Mouse (Mus musculus): Measurements from ENCODE around the gene Cacna1b. TPM values are rescaled to one million over a fixed set of nuclear protein-coding genes. Genes with fewer than 3 reads are reported as not detected.

The Cacna1b gene
- 2.7 and 2.9 TPM in 2 replicates for polyA plus RNA-seq (2014; fragmentation: Nextera tagmentation; extraction: Ambion mirVana)

DNA sequence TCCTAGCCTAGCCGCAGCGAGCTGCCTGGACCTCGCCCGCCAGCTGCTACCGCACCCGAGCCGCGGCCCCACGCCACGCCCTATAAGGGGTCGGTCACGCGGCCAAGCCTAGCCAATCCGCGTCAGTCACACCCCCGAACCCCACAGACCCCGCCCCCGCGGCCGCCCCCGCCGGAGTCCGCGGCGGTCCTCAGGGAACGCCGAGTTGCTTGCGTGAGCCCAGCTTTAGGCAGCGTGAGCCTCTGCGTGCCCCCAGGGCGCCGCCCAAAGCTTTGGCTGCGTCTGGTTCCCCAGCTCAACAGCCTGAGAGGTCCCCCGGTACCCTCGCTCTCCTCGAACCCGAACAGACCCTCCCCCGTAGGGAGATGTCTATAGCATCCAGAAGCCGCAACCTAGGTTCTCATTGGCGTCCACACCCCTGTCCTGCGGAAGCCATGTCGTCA is at the start of gene Cacna1b:
Cacna1b (minus strand) TSS at position 38 of the 443 bp plus-strand sequence.
- H3K36me3 ChIP-seq (ENCODE audit: control insufficient read depth, insufficient read depth, low read length) = no peaks in the 10 kb centered on the region
- peak; percentile 91 for DNase-seq (ENCODE audit: low spot score)
- H3K9me3 ChIP-seq (ENCODE audit: control insufficient read depth, low read length) = no peaks in the 10 kb centered on the region
- no peak within 1 kb of the TSS for H3K27ac ChIP-seq (ENCODE audit: low read depth, low read length)
- peak; percentile 95 for ATAC-seq (ENCODE audit: insufficient read depth, low FRiP score, low TSS enrichment)
- H3K4me2 ChIP-seq (ENCODE audit: low read depth) = peak within 1 kb of the TSS; percentile 93
- no peaks in the 10 kb centered on the region; the same call in 1 of the 2 replicates for H3K4me1 ChIP-seq (ENCODE audit: control insufficient read depth, insufficient read depth, low read length)
- peak within 1 kb of the TSS; percentile 55 for H3K9ac ChIP-seq (ENCODE audit: low read length)
- WGBS = under 1% methylated on average over 28 of the region's 42 CpGs
- H3K4me3 ChIP-seq (ENCODE audit: low read depth, low read length) = peak within 1 kb of the TSS; percentile 66
- H3K27me3 ChIP-seq (ENCODE audit: control insufficient read depth, insufficient read depth, low read length) = peaks cover 16% of the 10 kb centered on the region

DNA sequence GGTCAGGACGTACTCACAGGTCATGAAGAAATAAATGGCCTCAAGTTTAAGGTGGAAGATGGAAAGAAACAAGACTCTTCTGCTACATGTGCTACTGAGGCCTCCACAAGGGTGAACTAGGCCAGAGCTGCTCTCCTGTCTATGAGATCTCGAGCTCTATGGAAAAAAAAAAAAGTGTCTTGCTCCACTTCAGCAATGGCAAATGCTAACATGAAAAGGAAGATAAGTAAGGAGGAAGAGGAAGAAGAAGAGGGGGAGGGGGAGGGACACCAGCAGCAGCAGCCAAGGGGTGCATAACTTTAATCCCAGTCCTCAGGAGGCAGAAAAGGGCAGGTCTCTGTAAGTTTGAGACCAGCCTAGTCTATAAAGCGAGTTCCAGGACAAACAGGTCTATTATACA is 46.8 kb upstream of the Cacna1b start:
- 89% methylated on average over 3 of the region's 3 CpGs for WGBS
- Histone ChIP-seq H3K27me3 (ENCODE audit: control insufficient read depth, insufficient read depth, low read length) (no peaks in the 10 kb centered on the region), H3K4me3 (ENCODE audit: low read depth, low read length) (no peak overlapping the region), H3K9ac (ENCODE audit: low read length) (no peak overlapping the region), H3K27ac (ENCODE audit: low read depth, low read length) (no peak overlapping the region), H3K4me1 (ENCODE audit: control insufficient read depth, insufficient read depth, low read length) (no peaks in the 10 kb centered on the region), H3K36me3 (ENCODE audit: control insufficient read depth, insufficient read depth, low read length) (peaks cover 26% of the 10 kb centered on the region), H3K9me3 (ENCODE audit: control insufficient read depth, low read length) (no peaks in the 10 kb centered on the region), H3K4me2 (ENCODE audit: low read depth) (no peak overlapping the region)
- DNase-seq (ENCODE audit: low spot score) (no peak), ATAC-seq (ENCODE audit: insufficient read depth, low FRiP score, low TSS enrichment) (no peak)

DNA sequence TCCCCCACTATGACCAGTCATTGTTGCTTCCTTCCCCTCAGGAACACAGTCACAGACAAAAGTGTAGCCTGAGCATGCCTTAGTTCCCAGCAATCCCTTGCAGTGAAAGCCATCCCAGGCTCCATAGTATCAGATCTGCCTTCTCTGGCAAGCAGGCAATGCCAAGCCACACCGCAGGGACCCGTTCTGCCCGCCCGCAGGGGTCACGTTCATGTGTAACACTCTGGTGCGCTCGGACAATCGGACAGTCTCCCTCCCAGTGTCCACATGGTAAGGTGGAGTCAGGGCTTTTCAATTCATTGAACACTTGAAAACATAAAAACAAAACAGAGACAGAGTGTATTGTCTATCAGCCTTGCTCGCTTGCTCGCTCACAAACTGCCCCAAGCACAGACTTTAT is 44.7 kb upstream of the Cacna1b start:
- no peak for DNase-seq (ENCODE audit: low spot score)
- peaks cover 25% of the 10 kb centered on the region for H3K36me3 ChIP-seq (ENCODE audit: control insufficient read depth, insufficient read depth, low read length)
- no peak for ATAC-seq (ENCODE audit: insufficient read depth, low FRiP score, low TSS enrichment)
- H3K4me2 ChIP-seq (ENCODE audit: low read depth) = no peak overlapping the region
- no peaks in the 10 kb centered on the region for H3K4me1 ChIP-seq (ENCODE audit: control insufficient read depth, insufficient read depth, low read length)
- no peaks in the 10 kb centered on the region for H3K27me3 ChIP-seq (ENCODE audit: control insufficient read depth, insufficient read depth, low read length)
- H3K9ac ChIP-seq (ENCODE audit: low read length) = no peak overlapping the region
- 93% methylated on average over 10 of the region's 10 CpGs for WGBS
- H3K9me3 ChIP-seq (ENCODE audit: control insufficient read depth, low read length) = no peaks in the 10 kb centered on the region
- H3K27ac ChIP-seq (ENCODE audit: low read depth, low read length) = no peak overlapping the region
- no peak overlapping the region for H3K4me3 ChIP-seq (ENCODE audit: low read depth, low read length)

DNA sequence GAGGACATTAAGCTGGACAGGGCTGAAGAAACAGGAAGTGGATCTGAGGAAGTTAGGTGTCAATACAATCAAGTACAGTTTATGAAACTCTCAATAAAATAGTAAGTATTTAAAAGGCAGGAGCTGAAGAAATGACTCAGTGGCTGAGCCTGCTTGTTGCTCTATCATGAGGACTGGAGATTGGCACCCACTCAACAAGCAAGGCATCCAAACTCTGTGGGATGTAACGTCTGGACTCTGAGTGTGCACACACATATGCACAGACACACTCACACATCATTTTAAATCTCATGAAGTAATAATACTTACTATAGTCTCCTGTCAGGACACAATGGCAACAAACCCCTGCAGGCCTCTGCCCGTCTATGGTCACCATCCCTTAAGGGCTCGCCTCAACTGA is 44.1 kb upstream of the Cacna1b start:
- Histone ChIP-seq H3K27me3 (ENCODE audit: control insufficient read depth, insufficient read depth, low read length) (no peaks in the 10 kb centered on the region), H3K4me2 (ENCODE audit: low read depth) (no peak overlapping the region), H3K9me3 (ENCODE audit: control insufficient read depth, low read length) (no peaks in the 10 kb centered on the region), H3K9ac (ENCODE audit: low read length) (no peak overlapping the region), H3K4me3 (ENCODE audit: low read depth, low read length) (no peak overlapping the region), H3K27ac (ENCODE audit: low read depth, low read length) (no peak overlapping the region), H3K36me3 (ENCODE audit: control insufficient read depth, insufficient read depth, low read length) (peaks cover 28% of the 10 kb centered on the region), H3K4me1 (ENCODE audit: control insufficient read depth, insufficient read depth, low read length) (no peaks in the 10 kb centered on the region)
- WGBS = 95% methylated on average over 3 of the region's 3 CpGs
- DNase-seq (ENCODE audit: low spot score) (no peak), ATAC-seq (ENCODE audit: insufficient read depth, low FRiP score, low TSS enrichment) (no peak)

DNA sequence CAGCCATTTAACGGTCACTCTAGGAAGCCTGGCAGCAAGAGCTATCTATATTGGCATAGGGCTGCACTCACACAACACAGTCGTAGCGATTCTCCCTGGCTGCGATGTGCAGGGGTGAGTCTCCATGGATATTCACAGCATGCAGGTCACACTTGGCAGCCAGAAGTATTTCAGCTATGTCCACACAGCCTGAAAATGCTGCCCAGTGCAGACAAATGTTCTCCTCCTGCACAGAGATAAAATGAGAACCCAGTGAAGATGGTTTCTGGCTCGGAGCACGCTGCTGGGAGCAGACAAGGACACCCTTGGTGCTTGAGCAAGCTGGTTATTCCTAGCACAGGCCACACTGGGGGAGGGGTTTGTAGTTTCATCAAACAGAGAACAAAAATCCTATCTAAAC is 43.2 kb upstream of the Cacna1b start:
- ATAC-seq (ENCODE audit: insufficient read depth, low FRiP score, low TSS enrichment) = no peak
- 92% methylated on average over 6 of the region's 6 CpGs for WGBS
- Histone ChIP-seq H3K9ac (ENCODE audit: low read length) (no peak overlapping the region), H3K27ac (ENCODE audit: low read depth, low read length) (no peak overlapping the region), H3K4me2 (ENCODE audit: low read depth) (no peak overlapping the region), H3K4me3 (ENCODE audit: low read depth, low read length) (no peak overlapping the region), H3K36me3 (ENCODE audit: control insufficient read depth, insufficient read depth, low read length) (peaks cover 31% of the 10 kb centered on the region), H3K27me3 (ENCODE audit: control insufficient read depth, insufficient read depth, low read length) (no peaks in the 10 kb centered on the region), H3K4me1 (ENCODE audit: control insufficient read depth, insufficient read depth, low read length) (no peaks in the 10 kb centered on the region), H3K9me3 (ENCODE audit: control insufficient read depth, low read length) (no peaks in the 10 kb centered on the region)
- no peak for DNase-seq (ENCODE audit: low spot score)

DNA sequence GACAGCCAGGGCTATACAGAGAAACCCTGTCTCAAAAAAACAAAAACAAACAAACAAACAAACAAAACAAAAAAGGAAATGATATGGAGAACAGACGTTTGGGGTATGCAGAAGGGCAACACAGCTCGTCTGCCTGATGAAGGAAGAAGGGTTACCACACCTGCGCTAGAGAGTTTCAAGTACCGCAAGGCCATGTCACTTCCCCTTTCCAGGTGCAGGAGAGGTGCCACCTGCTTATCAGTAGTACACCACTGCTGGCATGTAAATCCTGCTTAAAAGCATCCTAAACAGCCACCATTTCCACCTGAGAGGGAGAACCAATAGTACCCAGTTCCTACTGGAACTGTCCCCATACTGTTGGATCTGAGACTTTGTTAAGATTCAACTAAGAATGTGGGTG is 42.7 kb upstream of the Cacna1b start:
- Histone ChIP-seq H3K36me3 (ENCODE audit: control insufficient read depth, insufficient read depth, low read length) (peaks cover 27% of the 10 kb centered on the region), H3K27ac (ENCODE audit: low read depth, low read length) (no peak overlapping the region), H3K9me3 (ENCODE audit: control insufficient read depth, low read length) (no peaks in the 10 kb centered on the region), H3K9ac (ENCODE audit: low read length) (no peak overlapping the region), H3K4me3 (ENCODE audit: low read depth, low read length) (no peak overlapping the region), H3K27me3 (ENCODE audit: control insufficient read depth, insufficient read depth, low read length) (no peaks in the 10 kb centered on the region), H3K4me1 (ENCODE audit: control insufficient read depth, insufficient read depth, low read length) (no peaks in the 10 kb centered on the region), H3K4me2 (ENCODE audit: low read depth) (no peak overlapping the region)
- DNase-seq (ENCODE audit: low spot score) = no peak
- WGBS = 91% methylated on average over 4 of the region's 4 CpGs
- ATAC-seq (ENCODE audit: insufficient read depth, low FRiP score, low TSS enrichment) = no peak

DNA sequence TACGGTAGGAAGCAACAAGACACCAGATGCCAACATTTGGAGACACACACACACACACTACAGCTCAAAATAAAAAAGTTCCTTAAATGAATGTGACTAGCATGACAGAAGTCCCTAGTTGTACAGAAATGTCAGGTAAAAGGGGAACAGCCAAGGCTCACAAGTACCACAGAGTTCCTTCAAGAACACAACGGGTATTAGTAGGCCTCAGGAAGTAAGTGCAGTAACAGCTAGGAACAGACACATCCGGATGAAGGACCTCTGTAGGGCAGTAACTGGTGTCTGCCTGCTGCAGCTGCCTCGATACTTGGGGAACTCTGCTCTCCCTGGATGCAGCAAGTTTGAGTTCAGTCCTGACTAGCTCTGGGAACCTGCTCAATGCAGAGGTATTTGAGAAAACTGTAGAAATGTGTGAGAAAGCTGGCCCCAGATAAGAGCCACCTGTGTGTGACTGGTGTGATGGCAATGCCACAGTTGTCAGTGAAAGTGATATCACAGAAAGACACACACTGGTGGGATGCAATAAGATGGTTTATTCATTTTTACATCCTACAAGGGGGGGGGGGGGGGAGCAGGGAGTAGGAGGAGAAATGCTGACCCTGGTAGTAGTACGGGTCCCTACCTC is 34.0 kb upstream of the Cacna1b start:
- Histone ChIP-seq H3K27me3 (ENCODE audit: control insufficient read depth, insufficient read depth, low read length) (no peaks in the 10 kb centered on the region), H3K36me3 (ENCODE audit: control insufficient read depth, insufficient read depth, low read length) (peaks cover 8% of the 10 kb centered on the region), H3K9me3 (ENCODE audit: control insufficient read depth, low read length) (no peaks in the 10 kb centered on the region), H3K4me2 (ENCODE audit: low read depth) (no peak overlapping the region), H3K4me1 (ENCODE audit: control insufficient read depth, insufficient read depth, low read length) (no peaks in the 10 kb centered on the region), H3K27ac (ENCODE audit: low read depth, low read length) (no peak overlapping the region), H3K4me3 (ENCODE audit: low read depth, low read length) (no peak overlapping the region), H3K9ac (ENCODE audit: low read length) (no peak overlapping the region)
- ATAC-seq (ENCODE audit: insufficient read depth, low FRiP score, low TSS enrichment) (no peak), DNase-seq (ENCODE audit: low spot score) (no peak)
- 90% methylated on average over 5 of the region's 5 CpGs for WGBS

DNA sequence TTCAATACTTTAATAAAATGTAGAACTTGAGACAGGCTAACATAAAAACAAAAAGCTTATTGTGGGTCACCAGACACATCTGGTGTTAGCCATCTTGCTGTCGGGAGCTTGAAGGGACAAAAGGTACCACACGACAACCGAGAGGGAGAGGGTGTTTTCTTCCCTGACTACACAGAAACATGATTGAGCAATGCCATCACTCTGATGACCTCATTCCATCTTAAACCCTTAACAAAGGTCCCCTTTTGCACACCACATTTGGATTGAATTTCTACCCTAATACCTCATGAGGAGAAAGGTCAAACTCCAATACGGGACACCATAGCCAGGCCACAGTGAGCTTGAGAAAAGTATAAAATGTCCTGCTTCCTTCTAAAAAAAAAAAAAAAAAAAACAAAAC is 24.3 kb upstream of the Cacna1b start:
- no peaks in the 10 kb centered on the region for H3K4me1 ChIP-seq (ENCODE audit: control insufficient read depth, insufficient read depth, low read length)
- no peak overlapping the region for H3K4me2 ChIP-seq (ENCODE audit: low read depth)
- H3K27me3 ChIP-seq (ENCODE audit: control insufficient read depth, insufficient read depth, low read length) = no peaks in the 10 kb centered on the region
- DNase-seq (ENCODE audit: low spot score) (no peak), ATAC-seq (ENCODE audit: insufficient read depth, low FRiP score, low TSS enrichment) (no peak)
- peaks cover 14% of the 10 kb centered on the region for H3K36me3 ChIP-seq (ENCODE audit: control insufficient read depth, insufficient read depth, low read length)
- no peak overlapping the region for H3K9ac ChIP-seq (ENCODE audit: low read length)
- 75% methylated on average over 4 of the region's 4 CpGs for WGBS
- H3K9me3 ChIP-seq (ENCODE audit: control insufficient read depth, low read length) = no peaks in the 10 kb centered on the region
- no peak overlapping the region for H3K27ac ChIP-seq (ENCODE audit: low read depth, low read length)
- no peak overlapping the region for H3K4me3 ChIP-seq (ENCODE audit: low read depth, low read length)

DNA sequence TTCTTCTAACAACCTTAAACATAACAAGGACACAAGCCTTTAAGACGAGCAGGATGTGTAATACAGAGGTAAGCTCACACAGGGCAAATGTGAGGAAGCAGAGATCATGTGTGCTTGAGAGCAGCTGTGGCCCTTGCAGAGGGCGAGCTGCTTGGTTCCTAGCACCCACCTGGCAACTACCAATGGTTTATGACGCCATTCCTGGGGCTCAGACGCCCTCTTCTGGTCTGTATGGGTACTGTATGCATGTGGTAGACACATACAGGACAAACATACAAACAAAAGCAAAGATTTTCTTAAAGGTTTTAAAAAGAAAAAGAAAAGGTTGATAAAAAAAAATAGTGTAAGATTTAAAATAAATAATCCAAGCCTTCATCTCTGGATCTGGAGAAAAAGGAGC is 18.3 kb upstream of the Cacna1b start:
- no peaks in the 10 kb centered on the region for H3K4me1 ChIP-seq (ENCODE audit: control insufficient read depth, insufficient read depth, low read length)
- no peak for DNase-seq (ENCODE audit: low spot score)
- H3K36me3 ChIP-seq (ENCODE audit: control insufficient read depth, insufficient read depth, low read length) = no peaks in the 10 kb centered on the region
- no peak for ATAC-seq (ENCODE audit: insufficient read depth, low FRiP score, low TSS enrichment)
- no peak overlapping the region for H3K4me3 ChIP-seq (ENCODE audit: low read depth, low read length)
- 57% methylated on average over 4 of the region's 4 CpGs for WGBS
- H3K9ac ChIP-seq (ENCODE audit: low read length) = no peak overlapping the region
- no peak overlapping the region for H3K27ac ChIP-seq (ENCODE audit: low read depth, low read length)
- H3K9me3 ChIP-seq (ENCODE audit: control insufficient read depth, low read length) = no peaks in the 10 kb centered on the region
- no peaks in the 10 kb centered on the region for H3K27me3 ChIP-seq (ENCODE audit: control insufficient read depth, insufficient read depth, low read length)
- H3K4me2 ChIP-seq (ENCODE audit: low read depth) = no peak overlapping the region
